Mouse (Mus musculus) forebrain, embryonic 16.5 days (tissue): ENCODE results near the gene Coa5. TPM values are rescaled to one million over a fixed set of nuclear protein-coding genes. Genes with fewer than 3 reads are reported as not detected.

ENCODE experiments used
- ATAC-seq: fragments of 200-750 bp; cut with Nextera tagmentation; 2 replicates; pipeline ENCODE4 v1.8.0; 2017; ENCODE audit warnings: mild to moderate bottlenecking, moderate library complexity
- H3K27ac ChIP-seq: fragments of 300-500 bp; sonication (generic); 2 replicates; pipeline ENCODE4 v1.5.1; 2014; ENCODE audit warnings: low read length, control low read depth
- H3K27me3 ChIP-seq: fragments of 300-500 bp; sonication (generic); replicated peaks from 2 replicates; pipeline ENCODE4 v1.6.1; 2014; ENCODE audit warnings: low read length; ENCODE audit not compliant: control insufficient read depth, insufficient read depth
- H3K36me3 ChIP-seq: fragments of 300-500 bp; sonication (generic); 2 replicates; pipeline ENCODE4 v1.6.1; 2014; ENCODE audit not compliant: control insufficient read depth, insufficient read depth
- H3K4me1 ChIP-seq: fragments of 300-500 bp; sonication (generic); replicated peaks from 2 replicates; pipeline ENCODE4 v1.6.1; 2014; ENCODE audit warnings: low read length; ENCODE audit not compliant: control insufficient read depth, insufficient read depth
- H3K4me2 ChIP-seq: fragments of 300-500 bp; sonication (generic); 2 replicates; pipeline ENCODE4 v1.6.1; 2014; ENCODE audit warnings: mild to moderate bottlenecking, low read length, control low read depth
- H3K4me3 ChIP-seq: fragments of 300-500 bp; sonication (generic); replicated peaks from 2 replicates; pipeline ENCODE4 v1.5.1; 2014; ENCODE audit warnings: mild to moderate bottlenecking, low read length, control low read depth
- H3K9ac ChIP-seq: fragments of 300-500 bp; sonication (generic); replicated peaks from 2 replicates; pipeline ENCODE4 v1.6.1; 2014; ENCODE audit warnings: low read depth, low read length, control low read depth
- H3K9me3 ChIP-seq: fragments of 300-500 bp; sonication (generic); 2 replicates; pipeline ENCODE4 v1.6.1; 2016; ENCODE audit warnings: low read length; ENCODE audit not compliant: control insufficient read depth
- WGBS: fragments of 180-500 bp; shearing (Covaris S2); extraction: QIAGEN DNeasy Blood & Tissue Kit; methylation state at CpG from one replicate; pipeline ENCODE4 v1.1.7; 2014; 5-methylcytosine and 5-hydroxymethylcytosine counted together
- polyA plus RNA-seq: library from polyadenylated mRNA; unstranded; fragments of >200 nt; fragmentation: Nextera tagmentation; extraction: Ambion mirVana; gene quantifications from 2 replicates; pipeline ENCODE4 v1.2.1, GENCODE M21; 2015

Gene Coa5
- polyA plus RNA-seq, 1 experiment from 2014 or later: 60.6 TPM

- Histone ChIP-seq H3K4me3 (no peak overlapping the region), H3K9me3 (no peaks in the 10 kb centered on the region), H3K4me1 (no peaks in the 10 kb centered on the region), H3K36me3 (no peaks in the 10 kb centered on the region), H3K4me2 (no peak overlapping the region), H3K27me3 (no peaks in the 10 kb centered on the region), H3K27ac (no peak overlapping the region), H3K9ac (no peak overlapping the region)
- ATAC-seq: no peak
- WGBS: 89% methylated on average over 8 of the region's 8 CpGs
Measured at GRCm38 (mm10) chr1:37408059-37408458, 21.8 kb downstream of the Coa5 start.

DNA sequence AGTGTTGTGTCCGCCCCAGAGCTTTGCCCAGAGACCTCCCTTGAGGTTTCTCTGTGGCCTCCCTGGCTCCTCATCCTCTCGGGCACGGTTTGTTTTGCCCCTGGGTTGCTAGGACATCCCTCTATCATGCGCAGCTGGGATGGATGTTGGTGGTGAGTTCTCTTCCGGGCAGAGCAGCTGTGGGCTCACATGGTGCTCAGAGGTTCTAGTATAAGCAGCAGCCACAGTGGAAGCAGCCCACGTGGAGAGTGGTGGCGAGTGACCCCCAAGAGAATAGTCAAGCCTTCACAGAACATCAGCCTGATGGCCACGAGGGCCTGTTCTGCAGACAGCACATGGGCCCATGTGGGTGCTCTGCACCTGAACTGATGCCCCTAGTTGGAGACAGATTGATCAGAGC, 22.7 kb downstream of the Coa5 start:
- H3K4me3 ChIP-seq: no peak overlapping the region
- no peak overlapping the region for H3K9ac ChIP-seq
- no peaks in the 10 kb centered on the region for H3K27me3 ChIP-seq
- H3K36me3 ChIP-seq: no peaks in the 10 kb centered on the region
- no peak overlapping the region for H3K4me2 ChIP-seq
- no peaks in the 10 kb centered on the region for H3K4me1 ChIP-seq
- no peaks in the 10 kb centered on the region for H3K9me3 ChIP-seq
- no peak overlapping the region for H3K27ac ChIP-seq
- no peak for ATAC-seq
- 88% methylated on average over 8 of the region's 8 CpGs for WGBS

GRCm38 (mm10) chr1:37405137-37405536, 24.8 kb downstream of the Coa5 start:
- no peak overlapping the region for H3K4me2 ChIP-seq
- H3K9ac ChIP-seq: no peak overlapping the region
- no peak overlapping the region for H3K4me3 ChIP-seq
- H3K36me3 ChIP-seq: no peaks in the 10 kb centered on the region; the same call in 1 of the 2 replicates
- no peak overlapping the region for H3K27ac ChIP-seq
- no peaks in the 10 kb centered on the region for H3K4me1 ChIP-seq
- 88% methylated on average over 2 of the region's 2 CpGs for WGBS
- H3K9me3 ChIP-seq: no peaks in the 10 kb centered on the region
- no peaks in the 10 kb centered on the region for H3K27me3 ChIP-seq
- ATAC-seq: no peak

- no peak overlapping the region for H3K4me2 ChIP-seq
- H3K27me3 ChIP-seq: no peaks in the 10 kb centered on the region
- no peak overlapping the region for H3K9ac ChIP-seq
- no peak for ATAC-seq
- H3K4me3 ChIP-seq: no peak overlapping the region
- no peaks in the 10 kb centered on the region for H3K9me3 ChIP-seq
- no peaks in the 10 kb centered on the region for H3K4me1 ChIP-seq
- WGBS: 60% methylated on average over 4 of the region's 4 CpGs
- peaks cover 4% of the 10 kb centered on the region for H3K36me3 ChIP-seq
- no peak overlapping the region for H3K27ac ChIP-seq
Measured at GRCm38 (mm10) chr1:37401687-37402086, 28.2 kb downstream of the Coa5 start.

- no peak overlapping the region for H3K4me3 ChIP-seq
- ATAC-seq: no peak
- WGBS: 87% methylated on average over 8 of the region's 8 CpGs
- no peaks in the 10 kb centered on the region for H3K4me1 ChIP-seq
- no peak overlapping the region for H3K9ac ChIP-seq
- peaks cover 7% of the 10 kb centered on the region for H3K36me3 ChIP-seq
- H3K9me3 ChIP-seq: no peaks in the 10 kb centered on the region
- H3K27me3 ChIP-seq: no peaks in the 10 kb centered on the region
- H3K4me2 ChIP-seq: no peak overlapping the region
- no peak overlapping the region for H3K27ac ChIP-seq
Measured at GRCm38 (mm10) chr1:37399734-37400133, 30.2 kb downstream of the Coa5 start.

DNA sequence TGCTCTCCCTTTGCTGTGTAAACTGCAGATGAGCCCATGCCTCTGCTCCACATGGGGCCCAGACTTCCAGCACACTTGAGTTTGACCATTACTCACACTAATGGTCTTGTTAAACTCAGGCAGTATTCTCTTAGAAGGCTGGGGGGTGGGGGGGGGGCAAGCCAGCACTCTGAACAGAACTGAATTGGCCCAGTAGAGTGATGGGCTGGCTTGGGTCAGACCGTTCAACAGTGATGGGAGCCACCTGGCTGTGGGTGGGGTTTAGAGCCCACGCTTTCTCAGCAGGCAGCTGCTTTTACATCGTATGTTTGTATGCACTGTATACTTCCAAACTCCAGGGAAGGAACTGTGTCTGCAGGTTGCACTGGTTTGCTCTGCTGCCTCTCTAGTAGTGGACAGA, 30.9 kb downstream of the Coa5 start:
- Histone ChIP-seq H3K9ac (no peak overlapping the region), H3K36me3 (peaks cover 9% of the 10 kb centered on the region), H3K4me3 (no peak overlapping the region), H3K9me3 (no peaks in the 10 kb centered on the region), H3K4me2 (no peak overlapping the region), H3K4me1 (no peaks in the 10 kb centered on the region), H3K27ac (no peak overlapping the region), H3K27me3 (no peaks in the 10 kb centered on the region)
- no peak for ATAC-seq
- 65% methylated on average over 3 of the region's 3 CpGs for WGBS

- WGBS: 85% methylated on average over 1 of the region's 1 CpGs
- Histone ChIP-seq H3K9ac (no peak overlapping the region), H3K27ac (no peak overlapping the region), H3K36me3 (peaks cover 11% of the 10 kb centered on the region), H3K4me1 (no peaks in the 10 kb centered on the region), H3K4me2 (no peak overlapping the region), H3K27me3 (no peaks in the 10 kb centered on the region), H3K9me3 (no peaks in the 10 kb centered on the region), H3K4me3 (no peak overlapping the region)
- no peak for ATAC-seq
Measured at GRCm38 (mm10) chr1:37396481-37396880, 33.4 kb downstream of the Coa5 start.

DNA sequence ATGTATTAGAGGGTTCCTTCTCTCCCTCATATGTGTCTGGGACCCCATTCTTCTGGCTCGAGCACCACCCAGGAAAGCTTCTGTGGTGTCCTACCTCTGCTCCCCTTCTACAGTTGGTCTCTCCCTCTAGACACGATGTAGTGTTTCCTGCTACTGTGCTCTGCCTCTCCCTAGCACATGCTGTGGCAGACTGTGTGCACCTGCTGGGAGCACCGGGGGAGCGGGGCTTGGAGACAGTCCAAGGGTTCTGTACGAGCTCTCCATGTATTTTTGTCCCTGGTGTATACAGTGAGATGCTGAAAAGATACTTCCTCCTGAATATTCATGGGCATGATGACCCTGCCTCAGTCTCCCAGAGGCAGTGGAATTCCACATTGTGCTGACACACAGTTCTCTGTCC, 36.7 kb downstream of the Coa5 start:
- ATAC-seq: no peak
- H3K4me3 ChIP-seq: no peak overlapping the region

GRCm38 (mm10) chr1:37386448-37386971, 43.4 kb downstream of the Coa5 start:
- Histone ChIP-seq H3K36me3 (peaks cover 3% of the 10 kb centered on the region), H3K4me1 (no peaks in the 10 kb centered on the region), H3K9ac (no peak overlapping the region), H3K27ac (no peak overlapping the region), H3K4me3 (no peak overlapping the region), H3K27me3 (no peaks in the 10 kb centered on the region), H3K9me3 (no peaks in the 10 kb centered on the region), H3K4me2 (no peak overlapping the region)
- WGBS: 78% methylated on average over 7 of the region's 7 CpGs
- no peak for ATAC-seq

More for the DNA sequence above, 36.7 kb downstream of the Coa5 start:
- no peak overlapping the region for H3K9ac ChIP-seq
- no peaks in the 10 kb centered on the region for H3K9me3 ChIP-seq
- peaks cover 11% of the 10 kb centered on the region for H3K36me3 ChIP-seq
- no peaks in the 10 kb centered on the region for H3K27me3 ChIP-seq
- 56% methylated on average over 5 of the region's 5 CpGs for WGBS
- H3K27ac ChIP-seq: no peak overlapping the region
- no peak overlapping the region for H3K4me2 ChIP-seq
- no peaks in the 10 kb centered on the region for H3K4me1 ChIP-seq

DNA sequence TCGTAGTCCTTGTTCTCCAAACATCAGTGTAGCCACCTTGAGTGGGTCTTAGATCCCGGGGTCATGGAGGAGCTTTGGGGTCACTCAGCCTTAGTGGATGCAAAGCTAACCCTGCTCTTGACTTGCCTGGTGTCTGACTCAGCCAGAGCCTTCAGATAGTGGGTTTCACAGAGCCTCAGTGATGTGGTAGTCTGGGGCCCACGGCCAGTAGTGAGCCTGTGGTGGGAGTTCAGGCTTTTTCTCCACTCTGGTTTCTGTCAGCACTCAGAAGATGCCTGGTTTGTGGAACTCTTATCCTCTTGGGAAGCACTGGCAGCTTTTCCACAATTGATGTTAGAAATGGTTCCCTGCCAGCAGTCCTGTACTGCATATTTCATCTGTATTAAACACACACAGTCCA, 45.6 kb downstream of the Coa5 start:
- WGBS: 96% methylated on average over 3 of the region's 3 CpGs
- no peak for ATAC-seq

More for the DNA sequence above, 45.6 kb downstream of the Coa5 start:
- H3K9ac ChIP-seq: no peak overlapping the region
- H3K4me2 ChIP-seq: no peak overlapping the region
- H3K27me3 ChIP-seq: no peaks in the 10 kb centered on the region
- no peak overlapping the region for H3K27ac ChIP-seq
- peaks cover 14% of the 10 kb centered on the region for H3K36me3 ChIP-seq
- H3K4me1 ChIP-seq: no peaks in the 10 kb centered on the region
- H3K4me3 ChIP-seq: no peak overlapping the region
- H3K9me3 ChIP-seq: no peaks in the 10 kb centered on the region
